Mouse (Mus musculus) erythroblast, embryonic 14.5 days (primary cell): ENCODE results near the gene Cib1. TPM values are rescaled to one million over a fixed set of nuclear protein-coding genes. Genes with fewer than 3 reads are reported as not detected.

Experiments used
- H3K27me3 ChIP-seq: 2 replicates; pipeline ENCODE4 v1.6.1; 2012; ENCODE audit warnings: inconsistent platforms; ENCODE audit not compliant: control insufficient read depth
- H3K36me3 ChIP-seq: 2 replicates; pipeline ENCODE4 v1.6.1; 2012; ENCODE audit warnings: mild to moderate bottlenecking, inconsistent platforms; ENCODE audit not compliant: control insufficient read depth
- H3K4me1 ChIP-seq: 2 replicates; pipeline ENCODE4 v1.6.1; 2012; ENCODE audit warnings: inconsistent platforms; ENCODE audit not compliant: control insufficient read depth
- H3K4me3 ChIP-seq: replicated peaks from 2 replicates; pipeline ENCODE3; 2012; ENCODE audit warnings: moderate library complexity, mild to moderate bottlenecking, inconsistent platforms
- H3K9me3 ChIP-seq: 2 replicates; pipeline ENCODE4 v1.6.1; 2012; ENCODE audit warnings: low read length, inconsistent platforms, mixed read lengths; ENCODE audit not compliant: control insufficient read depth
- GATA1 ChIP-seq: IDR thresholded peaks from 2 replicates; pipeline ENCODE4 v1.6.1; 2012; ENCODE audit warnings: low read length, inconsistent platforms, mixed read lengths
- TAL1 ChIP-seq: IDR thresholded peaks from 3 replicates; pipeline ENCODE4 v1.6.1; 2012; ENCODE audit warnings: low read length, inconsistent platforms, mixed read lengths
- polyA plus RNA-seq: library from polyadenylated mRNA; stranded (reverse); fragments of >175 nt; gene quantifications from 2 replicates; pipeline ENCODE4 v1.2.3, GENCODE M21; 2012

Cib1 gene
- polyA plus RNA-seq, 1 experiment: 10.7 TPM

DNA sequence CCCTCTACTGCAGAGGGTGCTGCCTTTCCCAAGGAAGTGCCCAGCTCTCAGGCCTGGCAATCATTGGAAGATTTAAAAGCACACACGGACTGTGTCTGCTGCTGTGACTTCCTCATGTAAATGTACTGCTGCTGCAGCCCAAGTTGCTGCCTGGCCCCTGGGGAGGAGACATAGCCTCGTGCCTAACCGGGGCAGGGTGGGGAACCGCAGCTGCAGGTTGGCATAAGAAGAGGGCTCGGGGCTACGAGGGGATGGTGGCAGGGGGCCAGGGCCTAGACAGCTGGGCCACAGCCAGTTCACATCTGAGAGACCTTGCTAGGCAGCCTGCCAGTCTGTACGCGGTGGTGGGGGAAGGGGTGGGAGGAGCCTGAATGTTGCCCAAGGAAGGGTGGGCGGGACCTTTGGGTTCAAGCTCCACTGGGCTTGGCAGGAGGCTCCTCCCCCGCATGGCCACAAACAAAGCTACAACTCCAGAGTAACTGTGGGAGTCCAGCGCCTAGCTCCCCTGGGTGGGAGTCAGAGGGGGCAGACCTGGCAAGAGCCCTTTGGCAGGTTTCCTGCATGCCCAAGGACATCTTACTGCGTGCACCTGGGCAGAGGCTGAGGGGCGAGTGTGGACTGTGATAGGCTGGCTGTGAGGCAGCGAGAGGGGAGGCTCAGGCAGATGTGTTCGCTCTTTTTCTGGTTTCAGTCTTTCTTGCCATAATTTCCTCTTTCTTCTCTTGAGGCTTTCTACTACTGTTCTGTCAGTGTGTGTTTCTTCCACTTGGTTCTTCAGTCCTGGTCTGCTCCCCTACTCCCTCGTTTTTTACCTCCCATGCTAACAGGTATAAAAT lies 40.2 kb downstream of the Cib1 start:
- peak overlapping the region; percentile 65 for H3K4me3 ChIP-seq
- TF ChIP-seq TAL1 (no peak), GATA1 (no peak)
- no peaks in the 10 kb centered on the region for H3K9me3 ChIP-seq
- H3K4me1 ChIP-seq: peaks cover 97% of the 10 kb centered on the region
- peaks cover 31% of the 10 kb centered on the region for H3K36me3 ChIP-seq
- H3K27me3 ChIP-seq: peaks cover 2% of the 10 kb centered on the region

GRCm38 (mm10) chr7:80191455-80191854 lies 41.2 kb downstream of the Cib1 start:
- Histone ChIP-seq H3K36me3 (peaks cover 31% of the 10 kb centered on the region), H3K27me3 (peaks cover 9% of the 10 kb centered on the region), H3K9me3 (no peaks in the 10 kb centered on the region), H3K4me3 (peak overlapping the region; percentile 14), H3K4me1 (peaks cover 98% of the 10 kb centered on the region)
- no peak for TF ChIP-seq GATA1
- TF ChIP-seq TAL1: no peak

DNA sequence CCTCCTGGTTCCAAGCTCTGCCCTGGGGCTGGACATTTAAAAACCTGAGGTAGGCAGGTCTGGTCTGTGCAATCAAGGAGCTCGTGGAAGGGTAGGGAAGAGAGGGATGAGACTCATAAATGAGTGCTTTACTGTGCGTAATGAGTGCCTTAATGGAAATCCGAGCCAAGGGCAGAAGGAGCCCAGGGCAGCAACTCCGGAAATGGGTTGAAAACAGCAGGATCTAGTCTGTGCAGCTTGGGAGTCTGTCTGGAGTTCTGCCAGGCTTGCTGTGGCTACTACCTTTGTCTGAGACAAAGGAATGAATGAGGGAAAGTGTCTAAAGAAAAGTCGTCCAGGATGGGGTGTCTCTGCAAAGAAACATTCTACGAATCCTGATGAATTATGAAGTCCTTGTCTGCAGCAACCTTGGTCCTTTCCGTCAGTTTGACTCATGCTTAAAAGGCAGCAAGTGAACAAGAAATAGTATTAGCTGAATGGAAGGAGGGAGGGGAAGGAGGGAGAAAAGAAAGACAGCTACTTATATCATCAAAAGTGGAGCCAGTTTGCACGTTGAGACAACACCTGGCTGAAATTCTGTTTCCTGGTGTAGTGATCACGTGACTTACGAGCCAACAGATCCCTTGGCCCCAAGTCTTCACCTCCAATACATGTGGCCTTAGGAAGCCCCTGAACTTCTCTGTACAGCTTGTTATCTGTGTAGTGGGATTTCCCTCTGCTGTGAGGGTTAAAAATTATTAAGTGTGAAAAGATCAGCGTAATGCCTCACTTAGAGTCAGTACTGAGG lies 43.3 kb downstream of the Cib1 start:
- Histone ChIP-seq H3K4me1 (peaks cover 97% of the 10 kb centered on the region), H3K36me3 (peaks cover 21% of the 10 kb centered on the region), H3K27me3 (peaks cover 9% of the 10 kb centered on the region), H3K4me3 (no peak overlapping the region), H3K9me3 (no peaks in the 10 kb centered on the region)
- TF ChIP-seq TAL1: no peak
- no peak for TF ChIP-seq GATA1

- H3K27me3 ChIP-seq: peaks cover 9% of the 10 kb centered on the region
- no peak for TF ChIP-seq GATA1
- TF ChIP-seq TAL1: no peak
- H3K4me3 ChIP-seq: no peak overlapping the region
- peaks cover 15% of the 10 kb centered on the region for H3K36me3 ChIP-seq
- peaks cover 94% of the 10 kb centered on the region for H3K4me1 ChIP-seq
- no peaks in the 10 kb centered on the region for H3K9me3 ChIP-seq
Observed at GRCm38 (mm10) chr7:80188579-80189125, 44.0 kb downstream of the Cib1 start.

DNA sequence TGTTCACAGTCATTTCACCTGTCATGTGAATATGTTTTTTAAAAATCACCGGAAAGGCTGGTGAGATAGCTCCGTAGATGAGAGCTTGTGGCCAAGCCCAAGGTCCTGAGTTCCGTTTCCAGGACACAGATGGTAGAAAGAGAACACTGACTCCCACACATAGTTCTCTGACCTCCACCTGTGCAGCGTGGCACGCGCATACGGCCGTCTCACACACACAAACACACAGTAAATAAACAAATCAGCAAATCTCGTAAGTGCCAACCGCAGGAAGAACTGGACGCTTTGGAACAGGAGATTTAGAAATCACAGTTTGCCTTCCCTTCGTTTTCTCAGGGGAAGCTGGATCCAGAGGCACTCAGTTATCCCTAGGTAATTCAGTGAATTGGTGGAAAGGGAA lies 45.1 kb downstream of the Cib1 start:
- TF ChIP-seq TAL1 (no peak), GATA1 (no peak)
- Histone ChIP-seq H3K4me1 (peaks cover 91% of the 10 kb centered on the region), H3K27me3 (peaks cover 9% of the 10 kb centered on the region), H3K36me3 (peaks cover 13% of the 10 kb centered on the region), H3K4me3 (peak overlapping the region; percentile 89), H3K9me3 (no peaks in the 10 kb centered on the region)

DNA sequence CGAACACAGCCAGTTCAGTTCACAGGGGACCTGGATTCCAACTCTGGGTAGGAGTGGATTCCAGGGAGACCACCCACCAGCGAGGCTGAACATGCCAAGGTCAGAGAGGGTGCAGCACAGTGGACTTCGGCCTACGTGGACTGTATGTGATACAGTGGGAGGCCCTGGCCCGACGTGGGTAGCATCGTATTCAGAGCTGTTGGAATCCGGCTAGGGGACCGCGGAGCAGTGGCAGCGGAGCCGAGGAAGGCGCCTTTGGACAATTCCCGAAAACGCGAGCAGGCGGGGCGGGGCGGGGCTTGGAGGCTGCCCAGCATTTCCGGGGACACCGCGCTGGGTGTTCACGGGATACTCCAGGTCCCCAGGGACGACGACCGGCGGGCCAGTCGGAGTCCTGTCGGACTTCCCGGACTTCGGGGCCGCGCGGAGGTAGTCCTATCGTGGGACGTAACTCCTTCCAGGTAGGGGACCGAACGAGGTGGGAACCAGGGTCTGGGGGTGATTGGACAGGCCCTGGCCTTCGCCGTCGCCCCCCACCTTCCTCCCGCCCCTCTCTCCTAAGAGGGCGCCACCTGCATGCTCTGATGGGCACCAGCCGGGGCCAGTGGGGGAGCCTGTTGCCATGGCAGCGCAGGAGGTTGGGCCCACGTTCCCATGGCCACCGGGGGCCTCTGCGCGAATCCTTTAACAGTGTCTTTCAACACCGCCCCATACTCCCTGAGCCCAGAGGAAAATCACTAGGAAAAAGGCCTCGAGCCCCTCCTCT lies 45.9 kb downstream of the Cib1 start, which contains the start of gene Sema4b:
Sema4b (plus strand) TSS at position 311 of the 766 bp plus-strand sequence.
- peaks cover 9% of the 10 kb centered on the region for H3K27me3 ChIP-seq
- peaks cover 13% of the 10 kb centered on the region for H3K36me3 ChIP-seq
- H3K9me3 ChIP-seq: no peaks in the 10 kb centered on the region
- TF ChIP-seq GATA1: no peak
- no peak for TF ChIP-seq TAL1
- peaks cover 91% of the 10 kb centered on the region for H3K4me1 ChIP-seq
- peak within 1 kb of the TSS; percentile 89 for H3K4me3 ChIP-seq

DNA sequence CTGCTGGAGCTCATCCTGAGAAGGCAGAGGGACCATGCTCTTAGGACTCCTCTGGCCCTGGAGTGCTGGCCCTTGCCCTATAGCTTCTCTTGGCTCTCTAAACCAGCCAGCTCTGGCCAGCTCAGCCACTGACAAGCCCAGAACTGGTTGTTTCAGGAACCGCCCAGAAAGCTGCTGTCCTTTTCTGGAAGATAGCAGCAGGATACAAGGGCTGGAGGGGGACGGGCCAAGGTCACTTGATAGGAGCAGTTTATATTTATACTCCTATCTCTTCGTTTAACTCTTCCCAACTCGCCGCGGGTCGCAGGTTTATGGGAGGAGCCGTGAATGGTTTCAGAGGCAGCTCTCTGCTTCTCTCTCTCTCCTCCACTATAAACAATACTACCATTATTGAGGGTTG lies 46.6 kb downstream of the Cib1 start:
- TF ChIP-seq GATA1 (no peak), TAL1 (no peak)
- Histone ChIP-seq H3K9me3 (no peaks in the 10 kb centered on the region), H3K4me3 (peak overlapping the region; percentile 89), H3K4me1 (peaks cover 91% of the 10 kb centered on the region), H3K36me3 (peaks cover 9% of the 10 kb centered on the region), H3K27me3 (peaks cover 9% of the 10 kb centered on the region)

- Histone ChIP-seq H3K9me3 (no peaks in the 10 kb centered on the region), H3K27me3 (peaks cover 9% of the 10 kb centered on the region), H3K4me1 (peaks cover 88% of the 10 kb centered on the region), H3K36me3 (peaks cover 4% of the 10 kb centered on the region), H3K4me3 (peak overlapping the region; percentile 22)
- TF ChIP-seq TAL1 (no peak), GATA1 (no peak)
Observed at GRCm38 (mm10) chr7:80184968-80185367, 47.6 kb downstream of the Cib1 start.

DNA sequence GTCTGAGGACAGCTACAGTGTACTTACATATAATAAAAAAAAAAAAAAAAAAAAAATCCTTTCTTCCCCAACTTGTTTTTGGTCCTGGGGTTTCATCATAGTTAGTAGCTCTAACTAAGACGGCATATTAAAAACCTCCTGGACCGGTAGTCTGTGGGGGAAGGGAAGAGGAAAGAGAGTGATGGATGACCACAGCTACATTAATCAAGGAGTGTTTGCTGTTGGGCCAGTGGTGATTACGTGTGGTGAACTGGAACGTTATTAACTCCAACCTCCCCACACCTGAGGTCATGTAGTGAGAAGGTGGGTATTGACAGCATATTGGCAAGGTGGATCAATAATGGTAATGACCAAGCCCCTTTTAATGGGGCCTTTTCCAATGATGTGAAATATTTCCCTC lies 48.1 kb downstream of the Cib1 start:
- H3K27me3 ChIP-seq: peaks cover 9% of the 10 kb centered on the region
- no peaks in the 10 kb centered on the region for H3K9me3 ChIP-seq
- peaks cover 4% of the 10 kb centered on the region for H3K36me3 ChIP-seq
- TF ChIP-seq GATA1: no peak
- no peak for TF ChIP-seq TAL1
- no peak overlapping the region for H3K4me3 ChIP-seq
- peaks cover 87% of the 10 kb centered on the region for H3K4me1 ChIP-seq
